Mouse (Mus musculus): ENCODE data around the gene 2010003K11Rik. TPM values are rescaled to one million over a fixed set of nuclear protein-coding genes. Genes with fewer than 3 reads are reported as not detected.

Gene 2010003K11Rik
- total RNA-seq (2014; fragmentation: Nextera tagmentation): not detected in 2 replicates
- not detected in 2 replicates for total RNA-seq (2017)

GRCm38 (mm10) chr19:4498062-4498933 is at the start of gene 2010003K11Rik:
TSS of gene 2010003K11Rik (minus strand) at chr19:4498583.
- ATAC-seq (replicated peaks; ENCODE audit: low FRiP score, low TSS enrichment, poor library complexity, severe bottlenecking): no peak

GRCm38 (mm10) chr19:4547801-4548200 is 49.4 kb upstream of the 2010003K11Rik start:
- no peak for ATAC-seq (replicated peaks; ENCODE audit: low FRiP score, low TSS enrichment, poor library complexity, severe bottlenecking)

- ATAC-seq (replicated peaks; ENCODE audit: low FRiP score, low TSS enrichment, poor library complexity, severe bottlenecking): no peak
Observed at GRCm38 (mm10) chr19:4545841-4546240, 47.5 kb upstream of the 2010003K11Rik start.

GRCm38 (mm10) chr19:4545091-4545490 is 46.7 kb upstream of the 2010003K11Rik start:
- ATAC-seq (replicated peaks; ENCODE audit: low FRiP score, low TSS enrichment, poor library complexity, severe bottlenecking): no peak

GRCm38 (mm10) chr19:4542081-4542480 is 43.7 kb upstream of the 2010003K11Rik start:
- no peak for ATAC-seq (replicated peaks; ENCODE audit: low FRiP score, low TSS enrichment, poor library complexity, severe bottlenecking)

- ATAC-seq (replicated peaks; ENCODE audit: low FRiP score, low TSS enrichment, poor library complexity, severe bottlenecking): no peak
Observed at GRCm38 (mm10) chr19:4540992-4541391, 42.6 kb upstream of the 2010003K11Rik start.

- ATAC-seq (replicated peaks; ENCODE audit: low FRiP score, low TSS enrichment, poor library complexity, severe bottlenecking): no peak
Observed at GRCm38 (mm10) chr19:4540263-4540662, 41.9 kb upstream of the 2010003K11Rik start.

- no peak for ATAC-seq (replicated peaks; ENCODE audit: low FRiP score, low TSS enrichment, poor library complexity, severe bottlenecking)
Observed at GRCm38 (mm10) chr19:4536606-4537005, 38.2 kb upstream of the 2010003K11Rik start.

- no peak for ATAC-seq (replicated peaks; ENCODE audit: low FRiP score, low TSS enrichment, poor library complexity, severe bottlenecking)
Observed at GRCm38 (mm10) chr19:4535922-4536321, 37.5 kb upstream of the 2010003K11Rik start.

GRCm38 (mm10) chr19:4534646-4535045 is 36.3 kb upstream of the 2010003K11Rik start:
- no peak for ATAC-seq (replicated peaks; ENCODE audit: low FRiP score, low TSS enrichment, poor library complexity, severe bottlenecking)

GRCm38 (mm10) chr19:4521426-4522050 is 23.2 kb upstream of the 2010003K11Rik start:
- ATAC-seq (replicated peaks; ENCODE audit: low FRiP score, low TSS enrichment, poor library complexity, severe bottlenecking): no peak

- ATAC-seq (replicated peaks; ENCODE audit: low FRiP score, low TSS enrichment, poor library complexity, severe bottlenecking): no peak
Observed at GRCm38 (mm10) chr19:4517483-4517882, 19.1 kb upstream of the 2010003K11Rik start.

GRCm38 (mm10) chr19:4516288-4516687 is 17.9 kb upstream of the 2010003K11Rik start:
- no peak for ATAC-seq (replicated peaks; ENCODE audit: low FRiP score, low TSS enrichment, poor library complexity, severe bottlenecking)

- no peak for ATAC-seq (replicated peaks; ENCODE audit: low FRiP score, low TSS enrichment, poor library complexity, severe bottlenecking)
Observed at GRCm38 (mm10) chr19:4515746-4516145, 17.4 kb upstream of the 2010003K11Rik start.

GRCm38 (mm10) chr19:4513236-4513858 is 15.0 kb upstream of the 2010003K11Rik start:
- no peak for ATAC-seq (replicated peaks; ENCODE audit: low FRiP score, low TSS enrichment, poor library complexity, severe bottlenecking)

- ATAC-seq (replicated peaks; ENCODE audit: low FRiP score, low TSS enrichment, poor library complexity, severe bottlenecking): no peak
Observed at GRCm38 (mm10) chr19:4511116-4511841, 12.9 kb upstream of the 2010003K11Rik start.

GRCm38 (mm10) chr19:4509986-4510963 is 11.9 kb upstream of the 2010003K11Rik start, which contains the start of gene Pcx:
TSS of gene Pcx (plus strand) at chr19:4510472.
- peak; percentile 98 for ATAC-seq (replicated peaks; ENCODE audit: low FRiP score, low TSS enrichment, poor library complexity, severe bottlenecking)

GRCm38 (mm10) chr19:4507746-4508145 is 9.4 kb upstream of the 2010003K11Rik start:
- ATAC-seq (replicated peaks; ENCODE audit: low FRiP score, low TSS enrichment, poor library complexity, severe bottlenecking): no peak

Data from megakaryocyte-erythroid progenitor cell, adult 5-6 weeks (primary cell).